Mouse (Mus musculus): ENCODE measurements around the gene Gpr37l1.
"Not testable (repeated sequence)": the region's sequence is repeated elsewhere in the genome, so short reads cannot be mapped to it uniquely, and the experiment has no call there.

Gene Gpr37l1

DNA sequence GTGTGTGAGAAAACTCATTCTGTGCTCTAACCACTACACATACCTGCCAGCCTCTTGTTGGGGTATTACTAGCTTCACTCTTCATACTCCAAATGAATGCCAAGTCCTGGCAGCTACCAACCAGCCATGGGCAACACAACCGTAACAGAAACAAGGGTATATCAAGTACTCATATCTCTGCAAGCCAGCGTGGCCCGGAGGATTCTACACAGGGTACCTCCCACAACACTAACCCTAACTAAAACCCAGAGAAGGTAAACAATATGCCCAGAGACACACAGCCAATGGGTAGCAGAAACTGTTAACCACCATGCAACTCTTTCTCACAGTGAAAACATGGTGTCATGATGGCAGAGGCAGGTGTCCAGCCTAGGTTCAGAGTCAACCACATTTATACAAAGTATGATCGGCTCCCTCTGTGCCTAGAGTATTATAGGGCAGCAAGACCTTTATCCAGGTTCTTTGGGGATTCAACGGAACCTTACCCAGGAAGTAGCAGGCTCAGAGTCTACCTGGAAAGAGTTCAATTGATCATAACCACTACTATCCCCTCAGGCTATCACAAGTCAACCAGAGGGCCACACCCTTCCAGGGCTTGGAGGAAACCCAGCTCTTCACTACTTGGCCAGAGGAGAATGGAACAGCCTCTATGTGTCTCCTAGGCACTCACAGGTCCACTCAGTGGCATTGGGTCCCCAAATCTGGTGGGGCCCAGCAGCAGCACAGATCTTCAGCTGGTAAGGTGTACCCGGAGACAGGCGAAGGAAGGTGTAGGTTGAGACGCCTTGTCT is 42.7 kb downstream of the Gpr37l1 start:
- no peak for DNase-seq (ENCODE audit: low read depth, low spot score)

DNA sequence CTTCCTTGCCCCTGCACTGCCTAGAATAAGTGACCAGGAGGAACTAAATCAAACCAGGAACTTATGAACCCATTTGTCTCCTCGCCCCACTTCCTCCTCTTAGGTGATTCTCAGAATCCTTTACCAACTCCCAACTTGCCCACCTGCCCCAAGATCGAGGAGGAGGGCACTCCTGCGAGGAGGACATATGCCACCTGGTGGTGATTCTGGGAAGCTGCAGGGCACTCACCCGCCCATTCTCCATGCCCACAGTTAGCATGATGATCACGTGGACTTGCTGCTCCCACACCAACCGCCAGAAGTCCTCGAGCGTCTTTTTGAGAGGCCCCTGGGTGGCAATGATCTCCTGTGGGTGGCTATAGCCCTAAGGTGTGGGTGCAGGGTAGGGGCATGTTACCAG is 54.8 kb downstream of the Gpr37l1 start:
- peak; percentile 79 for DNase-seq (ENCODE audit: low read depth, low spot score)

DNA sequence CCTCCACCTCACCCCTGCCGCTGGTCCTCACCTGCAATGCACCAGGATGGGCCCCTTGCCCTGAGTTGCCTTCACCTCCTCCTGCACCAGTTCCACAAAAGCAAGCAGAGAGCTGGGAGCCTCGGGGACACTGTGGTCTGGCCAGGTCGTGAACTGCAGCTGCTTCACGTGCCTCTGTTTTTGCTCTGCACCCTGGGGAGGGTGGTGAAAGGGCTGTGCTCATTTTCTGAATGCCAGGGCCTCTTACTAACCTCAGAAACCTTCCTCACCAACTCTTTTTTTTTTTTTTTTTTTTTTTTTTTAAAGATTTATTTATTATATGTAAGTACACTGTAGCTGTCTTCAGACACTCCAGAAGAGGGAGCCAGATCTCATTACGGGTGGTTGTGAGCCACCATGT is 56.2 kb downstream of the Gpr37l1 start:
- not testable (repeated sequence) for DNase-seq (ENCODE audit: low read depth, low spot score)

Data from R1 (cell line).